Mouse (Mus musculus): ENCODE results near the gene Asic4. TPM values are rescaled to one million over a fixed set of nuclear protein-coding genes. Genes with fewer than 3 reads are reported as not detected.

Asic4 gene
- polyA plus RNA-seq, 1 experiment: 11.9 TPM

GRCm38 (mm10) chr1:75498897-75499296 lies 48.7 kb downstream of the Asic4 start:
- no peak for DNase-seq (ENCODE audit: extremely low spot score in 1 of 2, low spot score in 1 of 2)

GRCm38 (mm10) chr1:75499441-75499840 lies 49.2 kb downstream of the Asic4 start:
- no peak for DNase-seq (ENCODE audit: extremely low spot score in 1 of 2, low spot score in 1 of 2)

GRCm38 (mm10) chr1:75501905-75502304 lies 51.7 kb downstream of the Asic4 start:
- no peak for DNase-seq (ENCODE audit: extremely low spot score in 1 of 2, low spot score in 1 of 2)

GRCm38 (mm10) chr1:75502945-75503650 lies 52.9 kb downstream of the Asic4 start:
- DNase-seq (ENCODE audit: extremely low spot score in 1 of 2, low spot score in 1 of 2): no peak

- no peak for DNase-seq (ENCODE audit: extremely low spot score in 1 of 2, low spot score in 1 of 2)
Observed at GRCm38 (mm10) chr1:75503651-75503980, 53.4 kb downstream of the Asic4 start.

GRCm38 (mm10) chr1:75504256-75505045 lies 54.2 kb downstream of the Asic4 start:
- DNase-seq (ENCODE audit: extremely low spot score in 1 of 2, low spot score in 1 of 2): peak in 1 of 2 experiments; percentile 75

- peak; percentile 69 to 85 for DNase-seq (ENCODE audit: extremely low spot score in 1 of 2, low spot score in 1 of 2)
Observed at GRCm38 (mm10) chr1:75505159-75505955, 55.1 kb downstream of the Asic4 start.

- no peak for DNase-seq (ENCODE audit: extremely low spot score in 1 of 2, low spot score in 1 of 2)
Observed at GRCm38 (mm10) chr1:75505956-75506831, 56.0 kb downstream of the Asic4 start, which contains the start of gene Obsl1. TSS of gene Obsl1 (minus strand) at chr1:75506452.

GRCm38 (mm10) chr1:75507006-75507405 lies 56.8 kb downstream of the Asic4 start, which contains the start of gene Inha:
TSS of gene Inha (plus strand) at chr1:75507077.
- DNase-seq (ENCODE audit: extremely low spot score in 1 of 2, low spot score in 1 of 2): no peak

- no peak for DNase-seq (ENCODE audit: extremely low spot score in 1 of 2, low spot score in 1 of 2)
Observed at GRCm38 (mm10) chr1:75509586-75509985, 59.4 kb downstream of the Asic4 start.

- no peak for DNase-seq (ENCODE audit: extremely low spot score in 1 of 2, low spot score in 1 of 2)
Observed at GRCm38 (mm10) chr1:75510154-75510553, 59.9 kb downstream of the Asic4 start.

- no peak for DNase-seq (ENCODE audit: extremely low spot score in 1 of 2, low spot score in 1 of 2)
Observed at GRCm38 (mm10) chr1:75511437-75512210, 61.4 kb downstream of the Asic4 start.

GRCm38 (mm10) chr1:75512550-75512949 lies 62.3 kb downstream of the Asic4 start:
- no peak for DNase-seq (ENCODE audit: extremely low spot score in 1 of 2, low spot score in 1 of 2)

- no peak for DNase-seq (ENCODE audit: extremely low spot score in 1 of 2, low spot score in 1 of 2)
Observed at GRCm38 (mm10) chr1:75516703-75517380, 66.6 kb downstream of the Asic4 start.

- DNase-seq (ENCODE audit: extremely low spot score in 1 of 2, low spot score in 1 of 2): no peak
Observed at GRCm38 (mm10) chr1:75517984-75518383, 67.7 kb downstream of the Asic4 start.

- DNase-seq (ENCODE audit: extremely low spot score in 1 of 2, low spot score in 1 of 2): no peak
Observed at GRCm38 (mm10) chr1:75518427-75518826, 68.2 kb downstream of the Asic4 start.

GRCm38 (mm10) chr1:75519576-75519975 lies 69.3 kb downstream of the Asic4 start:
- no peak for DNase-seq (ENCODE audit: extremely low spot score in 1 of 2, low spot score in 1 of 2)

- DNase-seq (ENCODE audit: extremely low spot score in 1 of 2, low spot score in 1 of 2): peak; percentile 88 to 93
Observed at GRCm38 (mm10) chr1:75521321-75522031, 71.2 kb downstream of the Asic4 start, which contains the start of gene Stk11ip. TSS of gene Stk11ip (plus strand) at chr1:75521529.

Measured in frontal cortex, adult 2 months (tissue).